Mouse (Mus musculus) CD4-positive naive resting alpha-beta T cell, adult 76 days (primary cell): ENCODE data around the gene Lrrc28. TPM values are rescaled to one million over a fixed set of nuclear protein-coding genes. Genes with fewer than 3 reads are reported as not detected.

Source experiments
- total RNA-seq: library from RNA; stranded (reverse); gene quantifications from one replicate; pipeline ENCODE4 v1.2.4, GENCODE M21; 2023

Gene Lrrc28
- total RNA-seq = 27.9 TPM

GRCm38 (mm10) chr7:67644833-67645680 lies at the start of gene Lrrc28:
Gene Lrrc28, minus strand, starts transcription at chr7:67645268.

GRCm38 (mm10) chr7:67647277-67647676 lies 2.2 kb upstream of the Lrrc28 start, which contains the start of gene Ttc23:
Gene Ttc23, plus strand, starts transcription at chr7:67647410.

Other genes with a start within 250 kb of the Lrrc28 start
- 1.9 TPM for gene Ttc23, start 2.1 kb upstream of the Lrrc28 start, total RNA-seq
- 0.38 TPM for gene Synm, start 114.5 kb upstream of the Lrrc28 start, total RNA-seq